Mouse (Mus musculus) liver, embryonic 13.5 days (tissue): Measurements from ENCODE around the gene Jdp2. TPM values are rescaled to one million over a fixed set of nuclear protein-coding genes. Genes with fewer than 3 reads are reported as not detected.

Experiments used
- ATAC-seq: fragments of 200-750 bp; cut with Nextera tagmentation; 2 replicates; pipeline ENCODE4 v1.8.0; 2017; ENCODE audit warnings: low read depth, mild to moderate bottlenecking, moderate number of reproducible peaks, moderate library complexity
- DNase-seq: peaks from one replicate; pipeline ENCODE4 v3.0.0; 2022
- H3K27ac ChIP-seq: fragments of 300-500 bp; sonication (generic); 2 replicates; pipeline ENCODE4 v1.5.1; 2015; ENCODE audit warnings: moderate library complexity, mild to moderate bottlenecking, inconsistent platforms
- H3K27me3 ChIP-seq: fragments of 300-500 bp; sonication (generic); 2 replicates; pipeline ENCODE4 v1.6.1; 2015; ENCODE audit warnings: mild to moderate bottlenecking, inconsistent platforms
- H3K36me3 ChIP-seq: fragments of 300-500 bp; sonication (generic); 2 replicates; pipeline ENCODE4 v1.6.1; 2015; ENCODE audit warnings: mild to moderate bottlenecking, inconsistent platforms
- H3K4me1 ChIP-seq: fragments of 300-500 bp; sonication (generic); replicated peaks from 2 replicates; pipeline ENCODE4 v1.6.1; 2015; ENCODE audit warnings: inconsistent platforms
- H3K4me2 ChIP-seq: fragments of 300-500 bp; sonication (generic); 2 replicates; pipeline ENCODE4 v1.6.1; 2015; ENCODE audit warnings: inconsistent platforms, mild to moderate bottlenecking, moderate library complexity
- H3K4me3 ChIP-seq: fragments of 300-500 bp; sonication (generic); replicated peaks from 2 replicates; pipeline ENCODE4 v1.5.1; 2015; ENCODE audit warnings: mild to moderate bottlenecking, inconsistent platforms
- H3K9ac ChIP-seq: fragments of 300-500 bp; sonication (generic); 2 replicates; pipeline ENCODE4 v1.6.1; 2015; ENCODE audit warnings: mild to moderate bottlenecking, inconsistent platforms
- H3K9me3 ChIP-seq: fragments of 300-500 bp; sonication (generic); replicated peaks from 2 replicates; pipeline ENCODE4 v1.6.1; 2016; ENCODE audit warnings: inconsistent platforms
- WGBS: fragments of 180-500 bp; shearing (Covaris S2); methylation state at CpG from one replicate; pipeline ENCODE4 v1.1.7; 2015; ENCODE audit not compliant: insufficient replicate concordance; 5-methylcytosine and 5-hydroxymethylcytosine counted together
- polyA plus RNA-seq: library from polyadenylated mRNA; unstranded; fragments of >200 nt; fragmentation: Nextera tagmentation; extraction: Ambion mirVana; gene quantifications from 2 replicates; pipeline ENCODE4 v1.2.1, GENCODE M21; 2015

The Jdp2 gene
- polyA plus RNA-seq, 1 experiment from 2014 or later: 0.12 TPM

GRCm38 (mm10) chr12:85619898-85620443, 21.1 kb downstream of the Jdp2 start:
- H3K36me3 ChIP-seq: 0 out of 2 replicates have a peak, but pooled peaks cover 2% of the 10 kb centered on the region
- ATAC-seq (no peak), DNase-seq (no peak)
- WGBS: 69% methylated on average over 11 of the region's 11 CpGs
- no peaks in the 10 kb centered on the region for H3K9me3 ChIP-seq
- H3K9ac ChIP-seq: no peak overlapping the region
- no peak overlapping the region for H3K27ac ChIP-seq
- no peak overlapping the region for H3K4me3 ChIP-seq
- H3K27me3 ChIP-seq: no peaks in the 10 kb centered on the region
- H3K4me1 ChIP-seq: peaks cover 9% of the 10 kb centered on the region; the same call in 1 of the 2 replicates
- no peak overlapping the region for H3K4me2 ChIP-seq

GRCm38 (mm10) chr12:85621027-85621426, 22.2 kb downstream of the Jdp2 start:
- no peak overlapping the region for H3K4me3 ChIP-seq
- no peaks in the 10 kb centered on the region for H3K27me3 ChIP-seq
- peaks cover 9% of the 10 kb centered on the region; the same call in 1 of the 2 replicates for H3K4me1 ChIP-seq
- no peaks in the 10 kb centered on the region for H3K9me3 ChIP-seq
- no peak overlapping the region for H3K4me2 ChIP-seq
- 62% methylated on average over 6 of the region's 6 CpGs for WGBS
- no peak overlapping the region for H3K27ac ChIP-seq
- ATAC-seq (no peak), DNase-seq (no peak)
- H3K36me3 ChIP-seq: no peaks in the 10 kb centered on the region
- no peak overlapping the region for H3K9ac ChIP-seq

DNA sequence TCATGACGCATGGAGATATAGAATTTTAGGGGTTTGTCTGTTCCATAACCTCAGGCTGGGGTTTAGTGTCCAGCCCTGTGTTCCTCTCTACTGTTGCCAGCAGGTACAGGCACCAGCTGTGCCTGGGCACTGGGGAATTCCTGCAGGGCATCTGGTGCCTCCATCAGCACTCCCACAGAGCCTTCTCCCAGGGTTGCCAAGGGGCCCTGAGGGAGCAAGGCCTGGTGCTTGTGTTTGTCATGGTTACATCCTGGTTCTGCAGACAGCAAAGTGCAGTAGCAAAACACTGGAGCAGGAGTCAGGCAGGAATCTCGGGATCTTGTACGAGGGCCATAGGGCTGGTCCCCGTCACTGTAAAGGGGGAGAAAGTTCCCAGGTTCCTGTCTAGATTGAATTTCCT, 22.8 kb downstream of the Jdp2 start:
- Histone ChIP-seq H3K9ac (no peak overlapping the region), H3K4me2 (no peak overlapping the region), H3K4me3 (no peak overlapping the region), H3K36me3 (no peaks in the 10 kb centered on the region), H3K4me1 (peaks cover 9% of the 10 kb centered on the region; the same call in 1 of the 2 replicates), H3K27ac (no peak overlapping the region), H3K9me3 (no peaks in the 10 kb centered on the region), H3K27me3 (no peaks in the 10 kb centered on the region)
- ATAC-seq: no peak
- WGBS: 73% methylated on average over 4 of the region's 4 CpGs
- DNase-seq: no peak

DNA sequence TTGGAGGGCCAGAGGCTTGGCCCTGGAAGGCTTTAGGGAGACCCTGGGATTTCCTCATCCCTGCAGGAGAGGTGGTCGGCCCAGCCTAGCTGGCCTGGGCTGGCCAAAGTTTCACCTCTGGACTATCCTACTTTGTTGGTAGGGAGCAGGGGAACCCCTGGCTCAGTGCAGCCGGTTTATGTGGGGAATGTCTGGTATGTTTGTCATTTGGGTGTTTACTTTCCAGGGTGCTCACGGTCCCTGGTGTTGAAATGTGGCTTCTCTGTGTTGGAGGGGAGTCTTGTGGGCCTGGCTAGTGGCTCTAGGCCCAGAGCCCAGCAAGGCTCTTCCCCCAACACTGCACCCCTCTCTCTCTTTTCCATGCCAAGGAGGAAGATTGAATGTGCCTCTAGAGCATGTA, 24.9 kb downstream of the Jdp2 start:
- no peak overlapping the region for H3K4me2 ChIP-seq
- no peaks in the 10 kb centered on the region for H3K9me3 ChIP-seq
- H3K4me1 ChIP-seq: peaks cover 9% of the 10 kb centered on the region; the same call in 1 of the 2 replicates
- no peak overlapping the region for H3K9ac ChIP-seq
- H3K27me3 ChIP-seq: no peaks in the 10 kb centered on the region
- no peak overlapping the region for H3K27ac ChIP-seq
- H3K36me3 ChIP-seq: no peaks in the 10 kb centered on the region
- H3K4me3 ChIP-seq: no peak overlapping the region
- ATAC-seq (peak; percentile 71), DNase-seq (no peak)
- WGBS: 54% methylated on average over 3 of the region's 3 CpGs

DNA sequence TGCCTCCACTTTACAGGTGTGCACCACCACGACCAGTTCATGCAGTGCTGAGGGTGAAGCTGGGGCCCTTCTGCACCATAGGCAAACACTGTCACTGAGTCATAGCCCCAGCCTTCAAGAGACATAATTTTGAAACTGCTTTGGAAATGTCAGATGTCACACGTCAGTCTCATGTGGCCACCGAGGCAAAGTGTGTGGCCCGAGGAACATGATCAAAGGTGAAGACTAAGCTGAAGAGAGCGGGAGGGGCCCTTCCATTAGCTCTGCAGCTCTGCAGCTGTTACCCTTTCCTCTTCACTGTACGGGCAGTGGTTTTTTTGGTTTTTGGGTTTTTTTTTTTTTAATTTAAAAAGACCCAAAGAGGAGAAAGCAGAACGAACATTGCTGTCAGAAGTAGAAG, 25.8 kb downstream of the Jdp2 start:
- no peak overlapping the region for H3K4me3 ChIP-seq
- H3K27me3 ChIP-seq: no peaks in the 10 kb centered on the region
- H3K9me3 ChIP-seq: no peaks in the 10 kb centered on the region
- no peaks in the 10 kb centered on the region for H3K36me3 ChIP-seq
- H3K27ac ChIP-seq: no peak overlapping the region
- H3K4me2 ChIP-seq: no peak overlapping the region
- ATAC-seq (no peak), DNase-seq (no peak)
- H3K9ac ChIP-seq: no peak overlapping the region
- H3K4me1 ChIP-seq: peaks cover 12% of the 10 kb centered on the region; the same call in 1 of the 2 replicates
- 53% methylated on average over 7 of the region's 7 CpGs for WGBS

DNA sequence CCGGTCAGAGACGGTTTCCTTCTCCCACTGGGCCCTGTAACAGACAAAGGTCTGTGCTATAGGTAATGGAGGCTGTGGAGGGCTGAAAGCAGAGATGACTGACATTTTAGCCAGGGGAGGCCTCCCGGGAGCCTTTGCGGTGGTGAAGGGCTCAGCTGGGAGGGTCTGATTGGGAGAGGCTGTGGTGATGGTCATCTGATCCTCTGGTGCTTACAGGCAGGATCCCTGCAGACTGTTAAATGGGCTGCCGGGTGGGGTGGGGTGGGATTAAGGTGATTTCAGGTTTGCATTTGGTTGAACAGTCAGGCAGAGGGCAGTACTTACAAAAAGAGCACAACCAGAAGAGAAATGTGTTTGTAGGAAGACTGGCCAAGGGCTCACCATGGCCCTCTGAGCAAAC, 27.0 kb downstream of the Jdp2 start:
- Histone ChIP-seq H3K4me1 (peaks cover 12% of the 10 kb centered on the region; the same call in 1 of the 2 replicates), H3K27me3 (no peaks in the 10 kb centered on the region), H3K9ac (no peak overlapping the region), H3K27ac (no peak overlapping the region), H3K36me3 (no peaks in the 10 kb centered on the region), H3K4me3 (no peak overlapping the region), H3K4me2 (no peak overlapping the region), H3K9me3 (no peaks in the 10 kb centered on the region)
- ATAC-seq (no peak), DNase-seq (no peak)
- 45% methylated on average over 5 of the region's 5 CpGs for WGBS

GRCm38 (mm10) chr12:85629661-85630481, 31.0 kb downstream of the Jdp2 start:
- Histone ChIP-seq H3K9ac (no peak overlapping the region), H3K4me1 (peaks cover 3% of the 10 kb centered on the region; the same call in 1 of the 2 replicates), H3K4me2 (no peak overlapping the region), H3K27ac (no peak overlapping the region), H3K27me3 (no peaks in the 10 kb centered on the region), H3K4me3 (no peak overlapping the region), H3K9me3 (no peaks in the 10 kb centered on the region), H3K36me3 (no peaks in the 10 kb centered on the region)
- ATAC-seq (no peak), DNase-seq (no peak)
- WGBS: 49% methylated on average over 21 of the region's 21 CpGs

DNA sequence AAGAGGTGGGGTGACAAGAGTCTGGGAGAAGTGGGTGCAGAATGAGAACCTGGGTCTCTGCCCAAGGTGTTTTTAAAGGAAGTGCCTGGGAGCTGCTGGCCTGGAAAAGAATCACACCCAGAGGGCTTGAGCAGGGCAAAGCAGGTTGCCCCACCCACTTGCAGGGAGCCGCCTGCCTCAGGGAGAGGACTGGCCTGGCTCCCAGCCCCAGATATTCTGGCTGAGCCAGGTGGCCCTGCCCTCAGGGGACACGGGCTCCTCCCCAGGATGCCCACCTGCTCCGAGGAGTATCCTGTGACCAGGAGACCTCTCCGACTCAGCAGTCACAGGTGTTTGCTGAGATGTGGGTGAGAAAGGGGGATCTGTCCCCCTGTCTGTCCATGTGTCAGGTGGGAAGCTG, 32.4 kb downstream of the Jdp2 start:
- WGBS: 59% methylated on average over 4 of the region's 4 CpGs
- no peak overlapping the region for H3K4me3 ChIP-seq
- H3K4me2 ChIP-seq: no peak overlapping the region
- no peak for DNase-seq
- no peaks in the 10 kb centered on the region for H3K9me3 ChIP-seq
- peaks cover 3% of the 10 kb centered on the region; the same call in 1 of the 2 replicates for H3K4me1 ChIP-seq
- no peaks in the 10 kb centered on the region for H3K27me3 ChIP-seq
- H3K27ac ChIP-seq: no peak overlapping the region
- H3K9ac ChIP-seq: no peak overlapping the region
- H3K36me3 ChIP-seq: no peaks in the 10 kb centered on the region
- no peak for ATAC-seq

DNA sequence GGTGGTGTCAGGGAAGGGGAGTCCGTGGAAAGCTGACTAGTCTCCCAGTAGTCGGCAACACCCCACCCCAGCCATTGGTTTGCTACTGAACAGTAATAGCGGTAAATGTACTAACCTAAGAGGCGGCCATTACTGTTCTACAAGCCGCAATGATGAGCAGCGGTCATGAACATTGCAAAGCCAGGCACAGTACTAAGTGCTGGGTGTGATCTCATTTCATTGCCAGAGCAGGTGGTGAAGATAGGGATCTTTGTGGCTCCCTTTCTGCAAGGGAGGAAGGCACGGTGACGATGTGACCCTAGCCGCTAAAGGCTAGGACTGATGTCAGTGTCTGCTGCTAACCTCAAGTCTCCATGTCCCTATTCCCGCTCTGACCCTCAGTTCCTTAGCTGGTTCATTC, 33.5 kb downstream of the Jdp2 start:
- Histone ChIP-seq H3K4me3 (no peak overlapping the region), H3K9me3 (no peaks in the 10 kb centered on the region), H3K36me3 (no peaks in the 10 kb centered on the region), H3K4me1 (peaks cover 3% of the 10 kb centered on the region; the same call in 1 of the 2 replicates), H3K9ac (no peak overlapping the region), H3K27me3 (no peaks in the 10 kb centered on the region), H3K4me2 (no peak overlapping the region), H3K27ac (no peak overlapping the region)
- no peak for DNase-seq
- WGBS: 75% methylated on average over 10 of the region's 10 CpGs
- ATAC-seq: no peak

DNA sequence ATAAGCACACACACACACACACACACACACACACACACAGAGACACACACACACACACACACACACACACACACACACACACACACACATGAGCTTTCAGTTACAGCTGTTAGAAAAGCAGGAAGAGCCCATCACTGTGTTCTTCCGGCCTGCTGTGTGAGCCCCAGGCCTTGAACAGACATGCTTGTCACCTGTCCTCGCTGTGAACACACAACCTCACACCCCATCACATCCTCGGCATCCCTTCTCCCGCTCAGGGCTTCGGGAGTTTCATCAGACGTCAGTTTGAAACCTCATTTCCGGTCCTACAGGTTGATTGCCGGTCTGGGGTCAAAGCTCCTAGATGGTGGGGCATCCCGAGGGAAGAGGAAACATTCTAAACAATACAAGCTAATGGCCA, 39.1 kb downstream of the Jdp2 start:
- Histone ChIP-seq H3K27me3 (no peaks in the 10 kb centered on the region), H3K27ac (no peak overlapping the region), H3K4me1 (peaks cover 16% of the 10 kb centered on the region), H3K9ac (no peak overlapping the region), H3K4me2 (no peak overlapping the region), H3K4me3 (no peak overlapping the region), H3K36me3 (no peaks in the 10 kb centered on the region), H3K9me3 (no peaks in the 10 kb centered on the region)
- ATAC-seq (no peak), DNase-seq (no peak)
- 52% methylated on average over 9 of the region's 9 CpGs for WGBS

- Histone ChIP-seq H3K4me3 (no peak overlapping the region), H3K27ac (no peak overlapping the region), H3K4me1 (peaks cover 16% of the 10 kb centered on the region), H3K4me2 (no peak overlapping the region), H3K36me3 (no peaks in the 10 kb centered on the region), H3K9me3 (no peaks in the 10 kb centered on the region), H3K9ac (no peak overlapping the region), H3K27me3 (no peaks in the 10 kb centered on the region)
- ATAC-seq (no peak), DNase-seq (no peak)
- 66% methylated on average over 20 of the region's 20 CpGs for WGBS
Measured at GRCm38 (mm10) chr12:85638541-85639325, 39.9 kb downstream of the Jdp2 start.
